Comparison of ENCODE assay signal across 11 mouse cellular contexts in genomic region chr9:124440724-124441045, GRCm38 (mm10). TPM values are rescaled to one million over a fixed set of nuclear protein-coding genes. Genes with fewer than 3 reads are reported as not detected.
A peak's percentile ranks its signal among the peaks of the same experiment; 100 is the strongest.
DNase-seq lines count a peak whose midpoint lies in the region; ATAC-seq and TF ChIP-seq lines count a peak whose summit lies in the region.
"Had no signal": no experiment of that assay in that cellular context is flagged by ENCODE, and none has a peak within 500 bp of the region (broad histone marks: within the 10 kb centered on the region; RNA-seq: fewer than 3 reads in every experiment).

No protein-coding gene starts in this region.

- DNase-seq in adrenal gland, postnatal 10 days: peak; percentile 18
- no peak for DNase-seq in adrenal gland, adult 18-20 months (ENCODE audit: low spot score in 2 of 2)
- peak; percentile 7 to 10 for DNase-seq in layer of hippocampus, adult 2 months (ENCODE audit: low spot score in 2 of 2)
- no peak for DNase-seq in layer of hippocampus, adult 9-11 months
- DNase-seq in hindbrain, embryonic 11.5 days (ENCODE audit: low spot score): no peak
- DNase-seq in spleen, postnatal 4 days (ENCODE audit: low spot score in 2 of 2): no peak
- no peak for DNase-seq in natural killer cell, adult 2 months (ENCODE audit: low spot score in 2 of 2)

- no peak overlapping the region for H3K9ac ChIP-seq in hindbrain, embryonic 11.5 days (ENCODE audit: low read depth, low read length)

- H3K4me3 ChIP-seq in layer of hippocampus, adult 2 months: no peak overlapping the region; the same call in 1 of the 2 replicates
- H3K4me3 ChIP-seq in hindbrain, embryonic 11.5 days (ENCODE audit: low read depth, low read length): no peak overlapping the region

- H3K4me1 ChIP-seq in hindbrain, embryonic 11.5 days (replicated peaks; ENCODE audit: control insufficient read depth, insufficient read depth, low read length): no peaks in the 10 kb centered on the region

- H3K4me2 ChIP-seq in hindbrain, embryonic 11.5 days (replicated peaks; ENCODE audit: low read depth, low read length): no peak overlapping the region

- TF ChIP-seq CTCF in layer of hippocampus, adult 2 months (conservative IDR thresholded peaks at IDR 0.05): no peak

- WGBS in hindbrain, embryonic 11.5 days: 85% methylated on average over 14 of the region's 14 CpGs

- H3K9me3 ChIP-seq in hindbrain, embryonic 11.5 days (ENCODE audit: control insufficient read depth, low read length): no peaks in the 10 kb centered on the region

- no peak overlapping the region for H3K27ac ChIP-seq in layer of hippocampus, adult 2 months
- H3K27ac ChIP-seq in hindbrain, embryonic 11.5 days (ENCODE audit: low read depth, low read length): no peak overlapping the region

- ATAC-seq in hindbrain, embryonic 11.5 days (ENCODE audit: low FRiP score): peak; percentile 79; the same call in 1 of the 2 replicates
- 0 out of 2 replicates have a peak, but pooled peaks have one; percentile 5 for ATAC-seq in megakaryocyte-erythroid progenitor cell, adult 5-6 weeks (replicated peaks; ENCODE audit: low FRiP score, low TSS enrichment, poor library complexity, severe bottlenecking)

- H3K36me3 ChIP-seq in hindbrain, embryonic 11.5 days (ENCODE audit: control insufficient read depth, insufficient read depth, low read length): peaks cover 28% of the 10 kb centered on the region

- H3K27me3 ChIP-seq in hindbrain, embryonic 11.5 days (ENCODE audit: control insufficient read depth, insufficient read depth, low read length): no peaks in the 10 kb centered on the region

RNA-seq across cellular contexts. Expression of gene Ppp2r3d, which starts 36.0 kb away (rescaled TPM):
- 100 to 1,000 TPM; 103 to 128 TPM for total RNA-seq in adrenal gland, postnatal 10 days (2021)
- total RNA-seq in adrenal gland, adult 18-20 months (2021): 100 to 1,000 TPM in 1 of 2 experiments, 10 to 100 TPM in 1; 80.5 to 101 TPM
- 100 to 1,000 TPM in 1 of 2 experiments, 10 to 100 TPM in 1; 98.4 to 106 TPM for total RNA-seq in layer of hippocampus, adult 2 months (2021)
- polyA plus RNA-seq in hindbrain, embryonic 11.5 days (2014; fragmentation: Nextera tagmentation; extraction: Ambion mirVana): 110 and 118 TPM in 2 replicates
- total RNA-seq in megakaryocyte-erythroid progenitor cell, adult 5-6 weeks (2014; fragmentation: Nextera tagmentation): 46.3 and 63.5 TPM in 2 replicates
- total RNA-seq in megakaryocyte-erythroid progenitor cell, adult 5-6 weeks (2017): 9.3 and 9.6 TPM in 2 replicates

RNA-seq across cellular contexts. Expression of gene Gm21836, which starts 52.9 kb away (rescaled TPM):
- total RNA-seq in adrenal gland, postnatal 10 days (2021): not detected
- not detected for total RNA-seq in adrenal gland, adult 18-20 months (2021)
- not detected for total RNA-seq in layer of hippocampus, adult 2 months (2021)
- not detected in 2 replicates for polyA plus RNA-seq in hindbrain, embryonic 11.5 days (2014; fragmentation: Nextera tagmentation; extraction: Ambion mirVana)
- total RNA-seq in megakaryocyte-erythroid progenitor cell, adult 5-6 weeks (2014; fragmentation: Nextera tagmentation): not detected in 2 replicates
- not detected in 2 replicates for total RNA-seq in megakaryocyte-erythroid progenitor cell, adult 5-6 weeks (2017)
- total RNA-seq: layer of hippocampus, adult 8-10 months had no signal
- polyA plus RNA-seq: cerebellum, adult 2 months; spleen, adult 2 months had no signal

Comparison
In these comparisons a context has a peak if more than half of its experiments do, and no peak if none do; other contexts are left out.
1. DNase-seq: peak in adrenal gland, postnatal 10 days (single experiment) and layer of hippocampus, adult 2 months (2 of 2); none in adrenal gland, adult 18-20 months (0 of 2), layer of hippocampus, adult 9-11 months (single experiment), hindbrain, embryonic 11.5 days (single experiment), spleen, postnatal 4 days (0 of 2) and natural killer cell, adult 2 months (0 of 2).